Mouse (Mus musculus): ENCODE data around the gene Il10ra. TPM values are rescaled to one million over a fixed set of nuclear protein-coding genes. Genes with fewer than 3 reads are reported as not detected.

Gene Il10ra
- polyA plus RNA-seq, 1 experiment from 2014 or later: 0.64 TPM

DNA sequence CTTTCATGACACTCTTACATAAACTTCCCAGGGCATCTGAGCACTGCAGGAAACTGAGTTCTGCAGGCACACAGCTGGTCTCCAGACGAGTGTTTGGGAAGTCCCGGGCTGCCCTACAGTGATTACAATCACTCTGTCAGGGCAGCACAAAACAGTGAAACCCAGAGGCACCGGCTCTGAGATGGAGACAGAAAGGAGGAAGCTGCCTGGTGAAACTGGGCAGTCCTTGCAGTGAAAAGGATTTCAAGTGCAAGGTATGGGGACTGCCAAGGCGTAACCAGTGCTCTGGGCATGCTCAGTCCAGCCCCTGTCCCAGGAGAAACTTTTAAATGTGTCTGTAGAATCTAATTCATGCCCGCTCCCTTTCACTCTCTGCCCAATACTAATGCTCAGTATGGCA is 3.3 kb upstream of the Il10ra start:
- Histone ChIP-seq H3K27me3 (ENCODE audit: control insufficient read depth, insufficient read depth, low read depth, low read length) (peaks cover 12% of the 10 kb centered on the region), H3K36me3 (ENCODE audit: control insufficient read depth, insufficient read depth, low read length) (no peaks in the 10 kb centered on the region), H3K9ac (ENCODE audit: low read depth, low read length) (no peak overlapping the region), H3K4me3 (ENCODE audit: low read depth, low read length) (no peak overlapping the region), H3K27ac (ENCODE audit: low read length) (no peak overlapping the region), H3K4me1 (ENCODE audit: control insufficient read depth, insufficient read depth, low read length) (no peaks in the 10 kb centered on the region), H3K9me3 (replicated peaks; ENCODE audit: control insufficient read depth, low read length, poor library complexity, severe bottlenecking) (no peaks in the 10 kb centered on the region), H3K4me2 (ENCODE audit: low read length) (no peak overlapping the region)
- no peak for ATAC-seq
- WGBS: 60% methylated on average over 5 of the region's 5 CpGs

DNA sequence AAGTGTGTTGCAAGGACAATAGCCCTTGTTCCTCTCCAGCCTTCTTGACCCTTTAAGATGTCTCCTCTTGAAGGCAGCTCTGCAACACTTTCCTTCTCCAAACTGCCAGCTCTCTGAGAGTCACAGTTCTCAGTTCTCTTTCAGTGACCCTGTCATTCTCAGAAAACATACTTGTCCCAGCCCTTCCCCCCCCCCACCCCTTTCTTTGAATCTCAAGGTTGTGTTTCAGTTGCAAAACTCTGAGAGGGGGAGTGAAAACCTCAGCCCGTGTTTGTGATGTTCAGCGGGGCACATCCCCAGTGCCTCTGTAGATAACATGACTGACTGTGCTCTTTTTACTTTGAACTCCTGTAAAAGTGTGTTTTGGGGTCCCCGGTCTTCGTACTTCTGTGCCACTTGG is 870 bp downstream of the Il10ra start:
- no peaks in the 10 kb centered on the region for H3K9me3 ChIP-seq (replicated peaks; ENCODE audit: control insufficient read depth, low read length, poor library complexity, severe bottlenecking)
- H3K4me2 ChIP-seq (ENCODE audit: low read length): no peak overlapping the region
- WGBS: 51% methylated on average over 4 of the region's 4 CpGs
- H3K9ac ChIP-seq (ENCODE audit: low read depth, low read length): no peak overlapping the region
- H3K36me3 ChIP-seq (ENCODE audit: control insufficient read depth, insufficient read depth, low read length): no peaks in the 10 kb centered on the region
- no peaks in the 10 kb centered on the region for H3K4me1 ChIP-seq (ENCODE audit: control insufficient read depth, insufficient read depth, low read length)
- no peak for ATAC-seq
- H3K27me3 ChIP-seq (ENCODE audit: control insufficient read depth, insufficient read depth, low read depth, low read length): peaks cover 12% of the 10 kb centered on the region
- H3K4me3 ChIP-seq (ENCODE audit: low read depth, low read length): no peak overlapping the region
- H3K27ac ChIP-seq (ENCODE audit: low read length): no peak overlapping the region

DNA sequence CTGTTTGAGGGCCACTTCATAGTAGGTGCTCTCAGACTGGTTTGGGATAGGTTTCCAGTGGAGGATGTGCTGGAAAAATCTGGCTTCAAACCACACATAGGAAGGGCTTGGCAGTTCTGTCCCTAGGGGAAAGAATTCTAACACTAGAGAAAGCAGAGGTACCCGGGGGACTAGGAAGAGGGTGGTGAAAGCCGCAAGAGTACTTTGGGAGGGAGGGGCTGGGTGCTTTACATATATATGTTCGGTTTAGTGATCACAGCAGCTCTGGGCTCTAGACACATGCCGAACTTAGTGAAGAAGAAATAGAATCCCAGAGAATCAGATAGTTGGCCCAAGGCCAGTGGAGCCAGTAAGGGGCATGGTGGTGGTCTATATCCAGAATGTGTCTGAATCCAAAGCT is 1.9 kb downstream of the Il10ra start:
- H3K4me1 ChIP-seq (ENCODE audit: control insufficient read depth, insufficient read depth, low read length): no peaks in the 10 kb centered on the region
- WGBS: 89% methylated on average over 4 of the region's 4 CpGs
- no peak for ATAC-seq
- H3K4me3 ChIP-seq (ENCODE audit: low read depth, low read length): no peak overlapping the region
- H3K36me3 ChIP-seq (ENCODE audit: control insufficient read depth, insufficient read depth, low read length): no peaks in the 10 kb centered on the region
- H3K9ac ChIP-seq (ENCODE audit: low read depth, low read length): no peak overlapping the region
- H3K27ac ChIP-seq (ENCODE audit: low read length): no peak overlapping the region
- H3K9me3 ChIP-seq (replicated peaks; ENCODE audit: control insufficient read depth, low read length, poor library complexity, severe bottlenecking): no peaks in the 10 kb centered on the region
- no peak overlapping the region for H3K4me2 ChIP-seq (ENCODE audit: low read length)
- H3K27me3 ChIP-seq (ENCODE audit: control insufficient read depth, insufficient read depth, low read depth, low read length): peaks cover 12% of the 10 kb centered on the region

DNA sequence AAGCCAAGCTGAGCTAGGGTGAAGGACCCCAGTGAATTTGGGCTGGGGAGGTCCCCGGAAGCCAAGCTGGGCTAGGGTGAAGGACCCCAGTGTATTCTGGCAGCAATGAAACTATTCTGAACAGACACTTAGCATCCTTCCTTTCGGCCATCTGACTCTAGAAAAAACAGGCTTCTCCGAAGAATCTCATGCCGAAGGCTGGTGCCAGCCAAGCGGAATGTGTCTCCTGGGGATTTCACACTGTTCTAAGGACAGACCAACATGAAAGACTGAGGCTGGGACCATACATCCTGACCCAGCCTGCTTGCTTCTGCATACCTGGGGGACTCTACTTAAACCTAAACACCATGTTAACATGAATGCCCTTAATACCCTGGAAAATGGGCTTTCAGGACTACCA is 7.1 kb downstream of the Il10ra start:
- H3K4me3 ChIP-seq (ENCODE audit: low read depth, low read length): no peak overlapping the region
- no peak overlapping the region for H3K9ac ChIP-seq (ENCODE audit: low read depth, low read length)
- 61% methylated on average over 5 of the region's 5 CpGs for WGBS
- H3K9me3 ChIP-seq (replicated peaks; ENCODE audit: control insufficient read depth, low read length, poor library complexity, severe bottlenecking): no peaks in the 10 kb centered on the region
- no peaks in the 10 kb centered on the region for H3K36me3 ChIP-seq (ENCODE audit: control insufficient read depth, insufficient read depth, low read length)
- H3K4me1 ChIP-seq (ENCODE audit: control insufficient read depth, insufficient read depth, low read length): no peaks in the 10 kb centered on the region
- no peak for ATAC-seq
- no peak overlapping the region for H3K27ac ChIP-seq (ENCODE audit: low read length)
- no peaks in the 10 kb centered on the region for H3K27me3 ChIP-seq (ENCODE audit: control insufficient read depth, insufficient read depth, low read depth, low read length)
- H3K4me2 ChIP-seq (ENCODE audit: low read length): no peak overlapping the region

DNA sequence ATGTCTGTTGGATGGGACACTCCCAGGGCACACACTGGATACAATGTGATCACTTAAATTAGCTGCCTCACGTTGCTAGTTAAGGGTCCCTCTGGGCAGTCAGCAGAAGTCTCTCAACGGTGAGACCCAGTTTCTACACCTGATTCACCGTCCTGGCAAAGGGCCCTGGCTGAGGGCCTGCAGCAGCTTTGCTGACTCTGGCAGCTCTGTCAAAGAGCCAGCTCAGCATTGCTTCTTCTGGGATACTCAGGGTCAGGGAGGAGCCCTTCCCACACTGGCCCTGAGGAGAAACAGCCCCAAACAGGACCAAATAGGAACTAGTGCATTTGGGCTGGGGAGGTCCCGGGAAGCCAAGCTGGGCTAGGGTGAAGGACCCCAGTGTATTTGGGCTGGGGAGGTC is 7.5 kb downstream of the Il10ra start:
- no peak overlapping the region for H3K9ac ChIP-seq (ENCODE audit: low read depth, low read length)
- H3K27ac ChIP-seq (ENCODE audit: low read length): no peak overlapping the region
- no peak for ATAC-seq
- H3K36me3 ChIP-seq (ENCODE audit: control insufficient read depth, insufficient read depth, low read length): no peaks in the 10 kb centered on the region
- H3K9me3 ChIP-seq (replicated peaks; ENCODE audit: control insufficient read depth, low read length, poor library complexity, severe bottlenecking): no peaks in the 10 kb centered on the region
- WGBS: 71% methylated on average over 4 of the region's 4 CpGs
- no peak overlapping the region for H3K4me2 ChIP-seq (ENCODE audit: low read length)
- no peaks in the 10 kb centered on the region for H3K27me3 ChIP-seq (ENCODE audit: control insufficient read depth, insufficient read depth, low read depth, low read length)
- no peaks in the 10 kb centered on the region for H3K4me1 ChIP-seq (ENCODE audit: control insufficient read depth, insufficient read depth, low read length)
- no peak overlapping the region for H3K4me3 ChIP-seq (ENCODE audit: low read depth, low read length)

DNA sequence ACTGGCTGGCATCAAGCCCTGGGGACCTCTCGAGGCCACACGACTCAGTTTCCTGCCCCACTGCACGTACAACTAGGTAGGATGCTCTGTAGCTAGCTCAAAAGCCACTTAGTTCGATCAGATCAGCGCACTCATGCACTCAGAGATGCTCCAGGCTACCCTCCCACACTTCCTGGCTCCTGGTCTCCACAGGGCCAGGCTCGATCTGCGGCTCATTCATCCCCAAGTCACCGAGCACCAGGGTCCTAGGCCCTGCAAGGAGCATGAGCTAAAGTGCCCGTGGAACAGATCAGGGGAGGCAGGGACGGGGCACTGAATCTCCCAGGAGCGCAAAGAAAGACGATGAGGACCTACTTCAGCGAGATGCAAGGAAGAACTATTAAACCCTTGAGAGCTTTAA is 9.9 kb downstream of the Il10ra start:
- ATAC-seq: no peak
- Histone ChIP-seq H3K27me3 (ENCODE audit: control insufficient read depth, insufficient read depth, low read depth, low read length) (no peaks in the 10 kb centered on the region), H3K4me2 (ENCODE audit: low read length) (no peak overlapping the region), H3K36me3 (ENCODE audit: control insufficient read depth, insufficient read depth, low read length) (no peaks in the 10 kb centered on the region), H3K4me1 (ENCODE audit: control insufficient read depth, insufficient read depth, low read length) (no peaks in the 10 kb centered on the region), H3K4me3 (ENCODE audit: low read depth, low read length) (no peak overlapping the region), H3K27ac (ENCODE audit: low read length) (no peak overlapping the region), H3K9ac (ENCODE audit: low read depth, low read length) (no peak overlapping the region), H3K9me3 (replicated peaks; ENCODE audit: control insufficient read depth, low read length, poor library complexity, severe bottlenecking) (no peaks in the 10 kb centered on the region)
- 87% methylated on average over 13 of the region's 13 CpGs for WGBS

DNA sequence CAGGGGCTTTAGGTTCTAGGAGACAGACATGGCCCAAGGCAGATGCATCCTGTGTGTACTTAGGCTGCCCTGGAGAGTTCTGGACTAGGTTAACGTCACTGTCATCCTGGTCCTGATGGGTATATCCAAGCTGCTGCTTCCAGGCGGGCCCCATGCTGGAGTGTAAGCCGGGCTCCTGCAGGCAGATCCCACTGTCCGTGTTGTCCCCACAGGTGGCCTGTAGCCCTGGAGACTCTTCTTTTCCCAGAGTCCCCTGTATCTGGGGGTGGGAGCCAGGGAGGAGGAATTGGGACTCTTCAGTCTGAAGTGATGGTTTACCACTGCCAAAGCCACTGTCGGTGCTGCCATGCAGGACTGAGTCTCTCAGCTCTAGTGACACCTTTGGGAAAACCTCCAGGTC is 13.0 kb downstream of the Il10ra start:
- Histone ChIP-seq H3K9ac (ENCODE audit: low read depth, low read length) (no peak overlapping the region), H3K27ac (ENCODE audit: low read length) (no peak overlapping the region), H3K9me3 (replicated peaks; ENCODE audit: control insufficient read depth, low read length, poor library complexity, severe bottlenecking) (no peaks in the 10 kb centered on the region), H3K27me3 (ENCODE audit: control insufficient read depth, insufficient read depth, low read depth, low read length) (no peaks in the 10 kb centered on the region), H3K4me1 (ENCODE audit: control insufficient read depth, insufficient read depth, low read length) (no peaks in the 10 kb centered on the region), H3K36me3 (ENCODE audit: control insufficient read depth, insufficient read depth, low read length) (no peaks in the 10 kb centered on the region), H3K4me3 (ENCODE audit: low read depth, low read length) (no peak overlapping the region), H3K4me2 (ENCODE audit: low read length) (no peak overlapping the region)
- WGBS: 85% methylated on average over 5 of the region's 5 CpGs
- no peak for ATAC-seq

DNA sequence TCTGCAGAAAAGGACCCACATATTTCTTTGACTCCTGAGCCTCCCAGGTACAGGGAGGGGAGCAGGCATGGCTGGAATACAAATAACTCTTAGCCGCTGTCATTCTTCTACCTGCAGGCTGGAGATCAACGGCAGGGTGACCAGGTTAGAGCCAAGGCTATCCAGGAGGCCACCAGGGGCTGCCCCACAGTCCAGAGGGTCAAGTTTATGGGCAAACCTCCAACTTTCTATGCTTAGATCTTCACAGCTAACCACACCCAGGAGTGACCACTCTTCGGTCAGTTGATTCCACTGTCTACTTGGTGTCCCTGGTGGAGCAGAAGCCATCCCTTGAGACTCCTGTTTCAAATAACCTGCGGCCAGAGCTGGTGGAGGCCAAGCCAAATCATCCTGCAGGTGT is 13.5 kb downstream of the Il10ra start:
- Histone ChIP-seq H3K4me1 (ENCODE audit: control insufficient read depth, insufficient read depth, low read length) (no peaks in the 10 kb centered on the region), H3K9ac (ENCODE audit: low read depth, low read length) (no peak overlapping the region), H3K27ac (ENCODE audit: low read length) (no peak overlapping the region), H3K27me3 (ENCODE audit: control insufficient read depth, insufficient read depth, low read depth, low read length) (no peaks in the 10 kb centered on the region), H3K36me3 (ENCODE audit: control insufficient read depth, insufficient read depth, low read length) (no peaks in the 10 kb centered on the region), H3K9me3 (replicated peaks; ENCODE audit: control insufficient read depth, low read length, poor library complexity, severe bottlenecking) (no peaks in the 10 kb centered on the region), H3K4me2 (ENCODE audit: low read length) (no peak overlapping the region), H3K4me3 (ENCODE audit: low read depth, low read length) (no peak overlapping the region)
- WGBS: 93% methylated on average over 4 of the region's 4 CpGs
- ATAC-seq: no peak

DNA sequence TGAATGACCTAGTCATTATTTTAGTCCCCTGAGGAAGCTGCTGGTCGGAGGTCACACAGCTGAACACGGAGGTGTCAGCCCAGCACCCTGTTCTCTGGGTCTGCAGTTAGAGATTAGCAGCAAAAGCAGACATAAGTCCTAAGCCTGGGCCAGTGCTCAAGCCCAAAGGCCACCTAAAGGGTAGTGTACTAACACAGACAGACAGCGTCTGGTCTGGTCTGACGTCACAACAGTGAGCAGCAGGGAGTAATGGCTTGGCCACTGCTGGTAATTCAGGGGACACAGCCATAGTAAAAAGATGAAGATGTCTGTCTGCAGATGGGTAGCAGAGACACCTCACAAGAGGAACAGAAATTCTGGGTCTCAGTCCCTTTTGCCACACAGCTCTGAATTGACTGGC is 14.3 kb downstream of the Il10ra start:
- Histone ChIP-seq H3K9me3 (replicated peaks; ENCODE audit: control insufficient read depth, low read length, poor library complexity, severe bottlenecking) (no peaks in the 10 kb centered on the region), H3K4me1 (ENCODE audit: control insufficient read depth, insufficient read depth, low read length) (no peaks in the 10 kb centered on the region), H3K9ac (ENCODE audit: low read depth, low read length) (no peak overlapping the region), H3K27ac (ENCODE audit: low read length) (no peak overlapping the region), H3K36me3 (ENCODE audit: control insufficient read depth, insufficient read depth, low read length) (no peaks in the 10 kb centered on the region), H3K4me2 (ENCODE audit: low read length) (no peak overlapping the region), H3K4me3 (ENCODE audit: low read depth, low read length) (no peak overlapping the region), H3K27me3 (ENCODE audit: control insufficient read depth, insufficient read depth, low read depth, low read length) (no peaks in the 10 kb centered on the region)
- 62% methylated on average over 4 of the region's 4 CpGs for WGBS
- no peak for ATAC-seq

DNA sequence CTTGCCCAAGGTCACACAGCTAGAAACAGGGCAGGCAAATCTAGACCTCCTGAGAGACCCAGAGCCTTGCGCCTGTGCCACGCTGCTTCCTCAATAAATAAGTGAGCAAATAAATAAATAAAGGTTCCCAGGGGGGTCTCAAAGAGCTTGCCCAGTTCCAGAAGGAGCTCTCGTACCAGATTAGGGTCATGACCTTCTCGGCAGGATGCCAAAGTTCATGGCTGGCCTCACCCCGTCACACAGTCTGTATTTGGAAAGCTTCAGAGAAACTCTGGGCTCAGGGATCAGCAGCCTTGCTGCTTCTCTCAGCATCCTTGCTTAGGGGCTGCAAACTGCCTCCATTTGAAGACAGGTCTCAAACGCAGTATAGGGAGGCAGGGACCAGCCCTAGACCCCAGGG is 14.9 kb downstream of the Il10ra start:
- Histone ChIP-seq H3K4me3 (ENCODE audit: low read depth, low read length) (no peak overlapping the region), H3K9ac (ENCODE audit: low read depth, low read length) (no peak overlapping the region), H3K4me1 (ENCODE audit: control insufficient read depth, insufficient read depth, low read length) (no peaks in the 10 kb centered on the region), H3K27me3 (ENCODE audit: control insufficient read depth, insufficient read depth, low read depth, low read length) (no peaks in the 10 kb centered on the region), H3K9me3 (replicated peaks; ENCODE audit: control insufficient read depth, low read length, poor library complexity, severe bottlenecking) (no peaks in the 10 kb centered on the region), H3K36me3 (ENCODE audit: control insufficient read depth, insufficient read depth, low read length) (no peaks in the 10 kb centered on the region), H3K27ac (ENCODE audit: low read length) (no peak overlapping the region), H3K4me2 (ENCODE audit: low read length) (no peak overlapping the region)
- no peak for ATAC-seq
- 49% methylated on average over 6 of the region's 6 CpGs for WGBS
